In genomic region chr7:144094132-144094531, GRCm38 (mm10) we compare ENCODE assay signal across 20 mouse cellular contexts.
"Had no signal": no experiment of that assay in that cellular context is flagged by ENCODE, and none has a peak within 500 bp of the region (broad histone marks: within the 10 kb centered on the region; RNA-seq: fewer than 3 reads in every experiment).

No protein-coding gene starts in this region.

- H3K4me1 ChIP-seq: limb, embryonic 10.5 days; limb, embryonic 13.5 days; liver, embryonic 12.5 days; liver, embryonic 15.5 days; lung, embryonic 15.5 days; megakaryocyte, embryonic 14.5 days; midbrain, embryonic 15.5 days had no signal

- H3K36me3 ChIP-seq: limb, embryonic 10.5 days; limb, embryonic 13.5 days; liver, embryonic 12.5 days; liver, embryonic 15.5 days; lung, embryonic 15.5 days; midbrain, embryonic 10.5 days; midbrain, embryonic 15.5 days had no signal

- ATAC-seq: inflammation-experienced regulatory T-cells, adult 6 months; intestine, embryonic 16.5 days; liver, embryonic 12.5 days; midbrain, embryonic 15.5 days had no signal

- H3K9ac ChIP-seq: limb, embryonic 13.5 days; liver, embryonic 12.5 days; liver, embryonic 15.5 days; lung, embryonic 15.5 days; midbrain, embryonic 15.5 days had no signal

- H3K27ac ChIP-seq: limb, embryonic 10.5 days; limb, embryonic 13.5 days; liver, embryonic 12.5 days; liver, embryonic 15.5 days; lung, embryonic 15.5 days; midbrain, embryonic 10.5 days; midbrain, embryonic 15.5 days had no signal

- DNase-seq: kidney, adult 18-20 months; kidney, adult 9 months; kidney, postnatal 14 days; kidney, postnatal 4 days; liver; lung, adult 18-20 months; lung, postnatal 10 days; lung, postnatal 36 days; thymus, adult 18-20 months; thymus, postnatal 36 days had no signal

- H3K9me3 ChIP-seq: limb, embryonic 10.5 days; limb, embryonic 13.5 days; liver, embryonic 12.5 days; liver, embryonic 15.5 days; lung, embryonic 15.5 days; midbrain, embryonic 10.5 days; midbrain, embryonic 15.5 days had no signal

- H3K4me2 ChIP-seq: limb, embryonic 13.5 days; liver, embryonic 12.5 days; liver, embryonic 15.5 days; lung, embryonic 15.5 days; midbrain, embryonic 15.5 days had no signal

- H3K27me3 ChIP-seq: limb, embryonic 13.5 days; liver, embryonic 15.5 days; lung, embryonic 15.5 days; midbrain, embryonic 15.5 days had no signal

- H3K4me3 ChIP-seq: limb, embryonic 10.5 days; limb, embryonic 13.5 days; liver, embryonic 12.5 days; liver, embryonic 15.5 days; lung, embryonic 15.5 days; megakaryocyte, embryonic 14.5 days; midbrain, embryonic 10.5 days; midbrain, embryonic 15.5 days had no signal
